Mouse (Mus musculus) embryo, embryonic 9.5 days (tissue): ENCODE results near the gene Epsti1.

ENCODE experiments used
- DNase-seq: peaks from one replicate; pipeline ENCODE4 v3.0.0-alpha.2; 2017; ENCODE audit errors: extremely low spot score

Epsti1 gene

DNA sequence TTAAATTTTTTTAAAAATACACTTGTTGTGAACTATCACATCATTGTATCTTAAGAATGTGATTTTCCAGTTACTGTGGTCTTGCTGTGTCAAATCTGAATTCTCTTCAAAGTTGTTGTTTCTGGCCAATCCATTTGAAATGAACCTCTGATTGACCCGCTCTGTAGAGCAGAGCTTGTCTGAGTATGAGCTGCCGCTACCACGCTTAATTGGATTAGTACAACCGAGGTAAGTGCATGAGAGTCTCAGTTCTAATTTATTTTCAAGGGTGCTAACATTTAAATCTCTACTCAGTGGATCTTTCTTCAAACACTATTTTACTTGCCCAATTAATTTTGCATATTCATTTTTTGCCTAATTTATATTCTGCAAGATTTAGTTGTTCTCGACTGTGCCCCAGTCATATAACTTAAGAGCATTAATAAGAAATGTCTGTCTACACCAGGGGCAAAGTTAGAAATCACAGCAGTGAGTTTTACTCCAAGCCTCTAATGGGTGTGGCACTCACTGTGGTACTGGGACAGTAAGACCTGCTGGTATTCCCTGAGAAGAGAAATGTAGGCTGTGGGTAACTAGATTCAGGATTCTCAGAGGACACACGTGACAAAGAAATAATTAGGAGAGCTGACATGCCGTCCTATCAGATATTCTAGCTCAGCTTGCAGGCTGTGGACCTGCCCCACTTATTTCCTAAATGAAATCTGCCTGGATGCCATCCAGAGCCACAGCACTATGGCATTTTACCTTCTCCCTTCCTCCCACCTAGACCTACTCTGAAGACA is 111.7 kb downstream of the Epsti1 start:
- DNase-seq: no peak

DNA sequence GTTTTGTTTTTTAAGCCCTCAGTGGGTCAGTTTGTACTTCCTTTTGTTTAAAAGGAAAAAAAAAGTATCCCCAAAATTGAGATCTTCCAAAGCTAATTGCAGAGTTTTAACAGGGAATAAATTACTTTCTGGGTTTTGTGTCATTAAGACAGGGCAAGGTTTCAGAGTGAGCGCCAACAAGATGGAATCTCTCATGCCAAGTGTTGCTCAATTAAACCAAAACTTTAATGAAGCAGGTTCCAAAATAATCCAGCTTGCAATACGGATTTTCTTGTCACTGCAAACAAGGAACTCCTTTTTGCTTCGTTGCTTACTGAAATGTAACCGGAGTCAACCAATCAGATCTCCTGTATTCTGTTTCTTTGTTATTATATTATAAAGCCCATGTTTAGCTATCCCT is 112.4 kb downstream of the Epsti1 start:
- DNase-seq: no peak

DNA sequence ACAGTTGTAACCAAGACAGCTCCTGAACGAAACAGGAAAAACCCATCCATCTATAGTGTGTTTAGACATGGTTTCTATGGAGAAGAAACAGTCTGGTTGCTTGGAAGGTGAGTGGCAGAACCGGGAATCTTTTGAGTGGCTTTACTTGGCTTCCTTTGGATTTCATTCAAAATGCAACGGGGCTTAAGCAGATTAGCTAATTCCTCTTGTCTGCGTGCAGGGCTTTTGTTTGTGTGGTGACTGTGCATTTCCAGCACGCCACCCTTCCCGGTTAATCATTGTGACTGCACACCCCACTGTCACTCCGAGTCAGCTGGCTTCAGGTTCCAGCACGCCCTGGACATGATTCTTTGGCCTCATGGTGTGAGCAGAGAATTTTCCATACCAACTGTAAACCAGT is 115.9 kb downstream of the Epsti1 start:
- no peak for DNase-seq

DNA sequence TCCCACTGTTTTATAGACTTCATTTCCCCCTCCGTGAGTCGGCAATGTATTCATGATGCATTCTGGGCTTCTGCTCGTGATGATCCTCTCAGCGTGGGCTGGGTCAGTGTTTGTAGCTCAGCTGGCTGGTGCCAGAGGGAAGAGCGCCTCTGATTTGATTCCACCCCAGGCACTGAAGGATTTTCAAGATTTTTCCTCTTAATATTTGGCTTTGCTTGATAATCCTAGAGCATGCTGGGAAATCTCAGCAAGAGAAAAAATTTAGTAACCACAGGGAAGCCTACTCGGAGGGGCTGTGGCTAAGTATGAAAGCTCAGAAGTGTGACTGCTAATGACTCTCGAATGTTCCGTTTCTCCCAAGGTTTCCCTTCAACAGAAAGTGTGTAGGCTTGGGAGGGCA is 134.8 kb downstream of the Epsti1 start:
- DNase-seq: no peak

DNA sequence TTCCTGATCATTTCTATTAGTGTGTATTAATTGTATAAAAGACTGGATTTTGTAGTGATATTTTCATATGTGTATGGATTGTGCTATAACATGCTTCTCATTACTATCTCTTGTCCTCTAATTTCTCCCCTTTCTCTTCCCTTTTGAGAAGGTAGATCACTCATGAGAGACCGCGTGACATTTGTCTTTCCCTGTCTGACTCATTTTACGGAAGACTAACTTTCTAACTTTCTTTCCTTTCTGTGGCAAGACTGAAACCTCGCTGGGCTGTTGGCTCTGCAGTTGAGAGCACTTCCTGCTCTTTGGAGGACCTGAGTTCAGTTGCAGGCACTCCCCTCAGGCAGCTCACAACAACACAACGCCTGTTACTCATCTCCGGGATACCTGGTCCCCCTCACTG is 136.6 kb downstream of the Epsti1 start:
- no peak for DNase-seq

DNA sequence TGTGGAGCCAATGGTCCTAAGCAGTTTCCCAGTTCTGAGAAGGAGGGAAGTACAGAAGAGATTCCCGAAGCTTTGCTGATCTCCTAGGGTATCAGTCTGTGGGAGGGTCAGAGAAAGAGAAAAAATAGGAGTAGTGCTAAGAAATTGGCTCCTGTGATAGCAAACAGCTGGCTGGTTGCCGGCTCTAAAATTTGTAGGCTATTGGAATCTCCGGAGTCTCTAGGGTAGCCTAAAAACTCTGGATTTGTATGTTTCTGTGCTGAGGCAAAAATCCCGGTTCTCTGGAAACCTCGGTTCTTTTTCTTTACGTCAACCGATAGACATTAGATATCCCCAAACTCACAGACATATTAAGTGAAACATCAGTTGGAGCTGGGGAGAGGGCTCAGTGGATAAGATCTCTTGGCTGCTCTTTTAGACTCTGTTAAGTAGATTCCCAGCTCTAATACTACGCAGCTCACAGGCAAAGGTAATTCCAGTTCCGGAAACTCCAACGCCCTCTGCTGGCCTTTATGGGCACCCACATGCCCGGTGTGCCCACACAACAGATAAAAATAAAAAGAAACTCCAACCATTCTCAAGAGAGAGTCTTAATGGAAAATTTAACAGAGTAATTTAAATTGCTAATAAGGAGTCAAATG is 138.0 kb downstream of the Epsti1 start:
- DNase-seq: no peak

DNA sequence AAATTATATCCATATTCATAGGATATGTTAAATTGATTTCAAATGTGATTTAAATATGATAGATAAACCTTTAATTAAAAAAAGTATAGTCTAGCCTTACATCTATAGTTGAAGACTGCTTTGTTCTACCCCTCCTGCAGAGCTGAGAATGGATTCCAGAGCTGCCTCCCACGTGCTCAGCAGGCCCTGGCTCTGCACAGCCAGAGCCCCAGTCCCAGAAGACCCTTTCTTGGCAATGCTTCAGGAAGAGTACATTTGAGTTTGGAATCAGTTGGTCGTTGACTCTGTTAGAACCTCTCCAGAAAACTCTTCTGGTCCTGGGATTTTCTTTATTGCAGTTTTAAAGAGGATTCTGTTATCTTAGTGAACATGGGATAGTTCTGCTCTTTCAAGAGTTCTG is 139.0 kb downstream of the Epsti1 start:
- no peak for DNase-seq

DNA sequence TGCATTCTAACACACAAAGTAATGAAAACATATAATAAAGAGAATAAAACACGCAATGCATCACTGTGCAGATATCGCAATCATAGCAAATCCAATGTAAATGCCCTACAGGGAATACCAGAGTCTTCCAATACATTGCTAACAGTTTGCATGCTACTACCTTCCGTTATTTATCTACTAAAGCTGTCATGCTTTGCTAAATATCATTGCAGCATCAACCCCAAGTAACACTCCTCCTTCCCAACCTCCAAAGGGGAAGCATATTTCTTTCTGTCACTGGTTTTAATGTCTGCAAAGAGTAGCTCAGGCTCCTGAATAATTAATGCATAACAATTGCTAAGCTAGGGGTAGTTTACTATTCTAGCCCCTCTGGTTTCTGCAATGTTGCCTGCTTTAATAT is 144.2 kb downstream of the Epsti1 start:
- DNase-seq: no peak

DNA sequence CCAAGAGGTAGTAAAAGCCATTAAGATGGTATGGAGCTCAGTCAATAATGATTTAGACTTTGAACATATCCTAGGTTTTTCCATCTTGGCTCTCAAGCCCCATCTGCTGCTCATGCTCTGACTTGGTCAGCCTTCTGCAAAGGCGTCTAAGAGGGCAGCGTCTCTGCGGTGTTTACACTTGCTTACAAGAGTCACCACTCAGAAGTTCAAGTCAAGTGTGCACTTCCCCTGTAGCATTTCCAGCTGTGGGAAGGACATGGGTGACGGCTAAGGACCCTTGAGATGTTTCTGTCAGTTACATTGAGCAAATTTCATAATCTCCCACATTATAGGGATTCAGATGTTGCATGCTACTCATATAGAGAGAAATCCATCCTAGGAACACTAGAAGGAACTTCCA is 144.6 kb downstream of the Epsti1 start:
- DNase-seq: no peak
